Mouse (Mus musculus): ENCODE data around the gene Cd200r3. TPM values are rescaled to one million over a fixed set of nuclear protein-coding genes. Genes with fewer than 3 reads are reported as not detected.

Gene Cd200r3
- total RNA-seq, 1 experiment from 2014 or later: 73.1 TPM

GRCm38 (mm10) chr16:44984925-44985324, 41.4 kb downstream of the Cd200r3 start:
- ATAC-seq (replicated peaks; ENCODE audit: insufficient number of reproducible peaks, low FRiP score, low TSS enrichment, poor library complexity, severe bottlenecking): no peak

- ATAC-seq (replicated peaks; ENCODE audit: insufficient number of reproducible peaks, low FRiP score, low TSS enrichment, poor library complexity, severe bottlenecking): 0 out of 2 replicates have a peak, but pooled peaks have one; percentile 43
These were observed 42.6 kb downstream of the Cd200r3 start for GRCm38 (mm10) chr16:44986029-44986428.

- peak; percentile 48 for ATAC-seq (replicated peaks; ENCODE audit: insufficient number of reproducible peaks, low FRiP score, low TSS enrichment, poor library complexity, severe bottlenecking)
These were observed 45.3 kb downstream of the Cd200r3 start for GRCm38 (mm10) chr16:44988667-44989357.

GRCm38 (mm10) chr16:44993319-44994019, 50.0 kb downstream of the Cd200r3 start:
- ATAC-seq (replicated peaks; ENCODE audit: insufficient number of reproducible peaks, low FRiP score, low TSS enrichment, poor library complexity, severe bottlenecking): peak; percentile 72; the same call in 1 of the 2 replicates

DNA sequence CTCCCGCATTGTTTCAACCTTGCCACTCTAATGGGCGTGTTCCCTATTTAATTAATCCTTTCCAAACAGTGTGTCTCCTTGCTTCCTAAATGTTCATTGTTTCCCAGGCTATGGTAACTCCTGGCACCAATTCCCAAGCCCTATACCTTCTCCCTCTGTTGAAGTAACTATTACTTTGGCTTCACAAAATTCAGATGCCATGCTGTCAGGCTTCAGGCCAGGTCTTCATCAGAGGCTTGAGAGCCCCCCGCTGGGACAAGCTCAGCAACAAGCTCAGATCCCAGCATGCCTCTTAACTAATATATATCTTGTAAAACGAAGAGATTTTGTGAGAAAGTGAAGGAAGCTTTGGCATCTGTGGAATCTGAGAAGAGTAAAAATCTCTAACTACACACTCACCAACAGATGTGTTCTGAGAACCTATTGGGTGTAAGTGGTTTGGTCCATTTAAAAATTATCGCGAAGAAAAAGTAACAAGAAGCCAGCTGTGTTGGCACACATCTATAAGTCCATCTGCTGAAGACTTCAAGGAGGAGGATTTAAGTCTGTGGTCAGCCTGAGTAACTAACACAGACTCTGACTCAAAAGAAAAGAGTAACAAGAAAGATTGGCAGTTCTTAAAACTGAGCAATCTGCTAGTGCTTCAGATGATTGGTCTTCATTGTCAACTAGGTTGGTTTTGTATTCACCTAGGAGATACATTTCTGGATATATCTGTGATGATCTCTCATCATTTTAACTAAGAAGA, 50.9 kb downstream of the Cd200r3 start:
- ATAC-seq (replicated peaks; ENCODE audit: insufficient number of reproducible peaks, low FRiP score, low TSS enrichment, poor library complexity, severe bottlenecking): no peak

GRCm38 (mm10) chr16:44995111-44995510, 51.6 kb downstream of the Cd200r3 start:
- ATAC-seq (replicated peaks; ENCODE audit: insufficient number of reproducible peaks, low FRiP score, low TSS enrichment, poor library complexity, severe bottlenecking): no peak

- no peak for ATAC-seq (replicated peaks; ENCODE audit: insufficient number of reproducible peaks, low FRiP score, low TSS enrichment, poor library complexity, severe bottlenecking)
These were observed 53.2 kb downstream of the Cd200r3 start for GRCm38 (mm10) chr16:44996701-44997100.

GRCm38 (mm10) chr16:44999537-44999936, 56.1 kb downstream of the Cd200r3 start:
- ATAC-seq (replicated peaks; ENCODE audit: insufficient number of reproducible peaks, low FRiP score, low TSS enrichment, poor library complexity, severe bottlenecking): no peak

DNA sequence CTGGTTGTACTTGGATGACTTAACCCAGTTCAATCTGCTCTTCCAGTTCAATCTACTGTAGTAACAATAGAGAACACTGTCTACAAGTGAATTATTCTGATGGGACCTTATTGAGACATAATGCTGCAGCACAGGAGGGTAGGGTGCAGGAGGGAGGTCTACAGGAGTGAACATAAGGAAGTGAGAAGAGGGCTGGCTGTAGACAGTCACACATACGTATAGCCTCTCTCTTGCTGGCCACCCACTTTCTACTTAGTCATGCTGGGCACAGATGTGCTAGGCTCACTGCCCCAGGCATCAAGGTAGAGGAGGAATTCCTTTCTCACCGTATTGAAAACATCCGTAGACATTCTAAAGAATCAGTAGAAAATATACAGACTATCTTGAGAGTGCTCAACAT, 61.0 kb downstream of the Cd200r3 start:
- ATAC-seq (replicated peaks; ENCODE audit: insufficient number of reproducible peaks, low FRiP score, low TSS enrichment, poor library complexity, severe bottlenecking): no peak; the same call in 1 of the 2 replicates

DNA sequence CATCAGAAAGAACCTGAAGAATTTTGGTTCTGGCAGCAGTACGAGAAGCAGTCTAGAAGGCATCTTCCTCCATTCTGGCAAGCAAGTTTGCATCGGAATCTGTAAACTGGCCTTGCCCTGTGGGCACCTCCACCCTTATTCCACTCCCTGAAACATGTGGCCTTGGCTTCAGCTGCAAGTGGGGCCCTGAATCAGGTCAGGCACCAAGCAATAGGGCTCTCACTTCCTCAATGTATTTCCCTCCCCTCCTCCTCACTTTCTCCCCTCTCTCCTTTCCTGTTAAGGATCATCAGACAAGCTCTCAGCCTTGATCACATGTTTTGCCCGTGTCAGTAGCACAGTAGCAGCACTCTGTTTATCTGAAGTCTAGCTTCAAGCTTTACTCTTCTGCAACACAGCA, 61.8 kb downstream of the Cd200r3 start:
- ATAC-seq (replicated peaks; ENCODE audit: insufficient number of reproducible peaks, low FRiP score, low TSS enrichment, poor library complexity, severe bottlenecking): peak; percentile 63

- ATAC-seq (replicated peaks; ENCODE audit: insufficient number of reproducible peaks, low FRiP score, low TSS enrichment, poor library complexity, severe bottlenecking): no peak
These were observed 63.5 kb downstream of the Cd200r3 start for GRCm38 (mm10) chr16:45006971-45007370.

DNA sequence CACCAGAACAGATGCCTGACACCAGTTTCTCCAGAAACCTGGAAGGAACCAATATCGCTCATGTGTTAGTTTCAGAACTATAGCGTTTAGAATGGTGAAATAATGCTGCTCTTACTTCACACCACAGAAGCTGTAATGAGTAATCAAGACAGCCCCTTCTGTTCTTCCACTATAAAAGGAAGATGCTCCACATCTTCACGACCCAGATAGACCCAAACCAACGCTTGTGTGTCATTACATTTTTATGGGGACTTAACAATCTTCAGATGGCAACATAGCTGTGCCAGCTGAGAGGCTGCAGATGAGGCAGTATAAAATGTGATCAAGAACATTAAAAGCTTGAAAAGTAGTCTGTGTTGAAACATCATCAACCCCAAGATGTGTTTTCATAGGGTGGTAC, 64.3 kb downstream of the Cd200r3 start:
- no peak for ATAC-seq (replicated peaks; ENCODE audit: insufficient number of reproducible peaks, low FRiP score, low TSS enrichment, poor library complexity, severe bottlenecking)

GRCm38 (mm10) chr16:45009634-45010033, 66.2 kb downstream of the Cd200r3 start:
- no peak for ATAC-seq (replicated peaks; ENCODE audit: insufficient number of reproducible peaks, low FRiP score, low TSS enrichment, poor library complexity, severe bottlenecking)

- ATAC-seq (replicated peaks; ENCODE audit: insufficient number of reproducible peaks, low FRiP score, low TSS enrichment, poor library complexity, severe bottlenecking): no peak
These were observed 72.1 kb downstream of the Cd200r3 start for GRCm38 (mm10) chr16:45015591-45015990.

GRCm38 (mm10) chr16:45016488-45016887, 73.0 kb downstream of the Cd200r3 start:
- ATAC-seq (replicated peaks; ENCODE audit: insufficient number of reproducible peaks, low FRiP score, low TSS enrichment, poor library complexity, severe bottlenecking): peak; percentile 70; the same call in 1 of the 2 replicates

GRCm38 (mm10) chr16:45018868-45019267, 75.4 kb downstream of the Cd200r3 start:
- no peak for ATAC-seq (replicated peaks; ENCODE audit: insufficient number of reproducible peaks, low FRiP score, low TSS enrichment, poor library complexity, severe bottlenecking)

DNA sequence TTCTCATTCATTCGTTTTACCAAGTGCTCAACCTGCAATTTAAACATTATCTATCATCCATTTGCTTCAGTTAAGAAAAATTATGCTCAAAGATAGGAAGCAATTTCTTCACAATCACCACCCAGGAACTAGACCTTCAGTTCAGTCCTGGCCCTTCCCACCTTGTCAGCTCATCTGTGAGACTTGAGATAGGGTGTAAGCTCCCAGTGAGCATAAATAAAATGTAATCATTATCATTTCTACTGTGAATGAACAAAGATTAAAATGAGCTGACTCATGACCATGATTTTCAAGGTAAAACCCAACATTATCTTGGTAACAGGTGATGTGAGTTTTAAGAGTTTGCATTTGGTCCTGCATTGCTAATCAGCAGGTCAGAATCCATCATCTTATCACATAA, 76.6 kb downstream of the Cd200r3 start:
- ATAC-seq (replicated peaks; ENCODE audit: insufficient number of reproducible peaks, low FRiP score, low TSS enrichment, poor library complexity, severe bottlenecking): no peak

DNA sequence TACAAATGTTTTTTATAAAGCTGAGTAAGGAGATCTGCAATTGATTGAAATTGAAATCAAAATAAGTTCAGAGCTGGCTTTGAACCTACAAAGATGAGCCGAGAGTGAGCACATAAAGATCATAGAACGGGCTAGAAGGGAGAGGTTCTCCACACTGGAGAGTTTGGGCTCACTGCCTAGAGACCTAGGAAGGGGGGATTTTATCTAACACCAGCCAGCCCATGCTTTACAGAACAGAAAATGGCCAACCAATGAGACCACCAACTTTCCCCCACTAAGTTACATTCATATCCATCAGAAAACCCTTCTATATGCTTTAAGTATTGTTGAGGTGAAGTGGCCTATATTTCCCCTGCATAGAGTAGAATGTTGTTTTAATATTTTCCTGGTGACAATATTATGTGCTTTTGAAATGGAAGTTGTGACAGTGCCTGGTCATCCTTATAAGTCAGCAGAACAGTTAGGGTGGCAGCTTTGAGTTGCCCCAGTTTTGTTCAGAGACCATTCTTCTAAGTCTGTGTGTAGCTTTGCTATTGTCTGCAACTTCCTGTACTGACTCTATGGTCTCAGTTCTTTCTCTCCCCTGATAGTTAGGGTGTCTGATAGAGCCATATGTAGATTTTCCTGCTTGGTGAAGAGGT, 77.3 kb downstream of the Cd200r3 start:
- ATAC-seq (replicated peaks; ENCODE audit: insufficient number of reproducible peaks, low FRiP score, low TSS enrichment, poor library complexity, severe bottlenecking): no peak

GRCm38 (mm10) chr16:45021443-45021842, 78.0 kb downstream of the Cd200r3 start:
- ATAC-seq (replicated peaks; ENCODE audit: insufficient number of reproducible peaks, low FRiP score, low TSS enrichment, poor library complexity, severe bottlenecking): no peak
